Comparison of ENCODE assay signal across 21 mouse cellular contexts in genomic region chrX:98869165-98869564, GRCm38 (mm10). TPM values are rescaled to one million over a fixed set of nuclear protein-coding genes. Genes with fewer than 3 reads are reported as not detected.
DNase-seq lines count a peak whose midpoint lies in the region; ATAC-seq and TF ChIP-seq lines count a peak whose summit lies in the region.
"Had no signal": no experiment of that assay in that cellular context is flagged by ENCODE, and none has a peak within 500 bp of the region (broad histone marks: within the 10 kb centered on the region; RNA-seq: fewer than 3 reads in every experiment).

No protein-coding gene starts in this region.

- TF ChIP-seq CTCF in left cerebral cortex, adult 2 months (IDR thresholded peaks at IDR 0.05), result no peak

- intact Hi-C loops in heart, postnatal 14 days (cut with DNase I), result no loop called here
- intact Hi-C loops in left cerebral cortex, adult 2 months (cut with DNase I), result no loop called here

- no peak for TF ChIP-seq POLR2A in myocyte (IDR thresholded peaks at IDR 0.05; ENCODE audit: insufficient read length, low read depth)

- H3K9ac ChIP-seq in neural tube, embryonic 15.5 days (replicated peaks), result no peak overlapping the region
- H3K9ac ChIP-seq: forebrain, embryonic 15.5 days; hindbrain, embryonic 14.5 days had no signal

- H3K36me3 ChIP-seq in myocyte (ENCODE audit: control insufficient read depth, insufficient read depth), result no peaks in the 10 kb centered on the region
- H3K36me3 ChIP-seq in forebrain, embryonic 10.5 days (replicated peaks), result no peaks in the 10 kb centered on the region
- H3K36me3 ChIP-seq in neural tube, embryonic 15.5 days, result no peaks in the 10 kb centered on the region
- H3K36me3 ChIP-seq: forebrain, embryonic 15.5 days; G1E had no signal

- no peaks in the 10 kb centered on the region for H3K27me3 ChIP-seq in myocyte (ENCODE audit: control insufficient read depth, insufficient read depth, insufficient read length)
- H3K27me3 ChIP-seq in forebrain, embryonic 10.5 days (ENCODE audit: poor library complexity, severe bottlenecking), result peaks cover 74% of the 10 kb centered on the region
- H3K27me3 ChIP-seq in neural tube, embryonic 15.5 days (replicated peaks), result no peaks in the 10 kb centered on the region
- H3K27me3 ChIP-seq: forebrain, embryonic 15.5 days had no signal

- H3K79me2 ChIP-seq in myocyte (ENCODE audit: control insufficient read depth, insufficient read depth), result no peaks in the 10 kb centered on the region

- H3K27ac ChIP-seq in forebrain, embryonic 10.5 days, result no peak overlapping the region
- H3K27ac ChIP-seq in left cerebral cortex, adult 2 months, result no peak overlapping the region
- H3K27ac ChIP-seq in neural tube, embryonic 15.5 days (replicated peaks), result no peak overlapping the region
- H3K27ac ChIP-seq: forebrain, embryonic 15.5 days; hindbrain, embryonic 14.5 days; hindbrain, postnatal 0 days had no signal

- H3K4me3 ChIP-seq in myocyte, result no peak overlapping the region
- no peak overlapping the region for H3K4me3 ChIP-seq in forebrain, embryonic 10.5 days
- H3K4me3 ChIP-seq in left cerebral cortex, adult 2 months, result no peak overlapping the region
- no peak overlapping the region for H3K4me3 ChIP-seq in neural tube, embryonic 15.5 days (replicated peaks)
- H3K4me3 ChIP-seq: forebrain, embryonic 15.5 days had no signal

- H3K4me2 ChIP-seq in myocyte (ENCODE audit: low read depth), result peak overlapping the region; percentile 31
- H3K4me2 ChIP-seq in neural tube, embryonic 15.5 days, result no peak overlapping the region
- H3K4me2 ChIP-seq: forebrain, embryonic 15.5 days; heart, embryonic 11.5 days; hindbrain, embryonic 14.5 days had no signal

- 86% methylated on average over 5 of the region's 5 CpGs for WGBS in forebrain, embryonic 10.5 days
- 85% methylated on average over 5 of the region's 5 CpGs for WGBS in neural tube, embryonic 15.5 days

- ATAC-seq in granulocyte monocyte progenitor cell, adult 5-6 weeks (replicated peaks; ENCODE audit: poor library complexity, severe bottlenecking), result peak; percentile 74
- peak; percentile 56 for ATAC-seq in megakaryocyte, adult 5-6 weeks (ENCODE audit: poor library complexity, severe bottlenecking)
- no peak for ATAC-seq in neural tube, embryonic 15.5 days (ENCODE audit: low FRiP score)
- ATAC-seq: forebrain, embryonic 15.5 days; hindbrain, postnatal 0 days; inflammation-experienced regulatory T-cells, adult 6 months; Patski had no signal

- no peaks in the 10 kb centered on the region for H3K4me1 ChIP-seq in forebrain, embryonic 10.5 days
- no peaks in the 10 kb centered on the region for H3K4me1 ChIP-seq in neural tube, embryonic 15.5 days
- H3K4me1 ChIP-seq: forebrain, embryonic 15.5 days had no signal

- no peak overlapping the region for H3ac ChIP-seq in myocyte (ENCODE audit: control insufficient read depth, insufficient read length)

- DNase-seq in heart, adult 11 months, result peak; percentile 77
- DNase-seq in heart, postnatal 14 days, result no peak
- no peak for DNase-seq in forebrain, embryonic 10.5 days (ENCODE audit: extremely low spot score, low spot score)
- no peak for DNase-seq in left cerebral cortex, adult 2 months (ENCODE audit: extremely low spot score in 1 of 2, low spot score in 2 of 2)
- DNase-seq: adrenal gland, postnatal 10 days; cerebellum, adult 11-12 months; cerebellum, adult 8-10 months; cerebellum, postnatal 10 days; cerebellum, postnatal 36 days; gastrocnemius, postnatal 25 days had no signal

- H3K9me3 ChIP-seq in forebrain, embryonic 10.5 days, result no peaks in the 10 kb centered on the region
- no peaks in the 10 kb centered on the region for H3K9me3 ChIP-seq in neural tube, embryonic 15.5 days (replicated peaks)
- H3K9me3 ChIP-seq: forebrain, embryonic 15.5 days; G1E had no signal

TF ChIP-seq in myocyte, 11 proteins besides CTCF, POLR2A, EP300 and RAD21:
- TF ChIP-seq TCF12 (IDR thresholded peaks at IDR 0.05; ENCODE audit: insufficient read depth, poor library complexity, severe bottlenecking) (no peak), MAX (IDR thresholded peaks at IDR 0.05; ENCODE audit: low read depth) (no peak), REST (IDR thresholded peaks at IDR 0.05; ENCODE audit: insufficient read depth, insufficient read length) (no peak), CEBPB (IDR thresholded peaks at IDR 0.05; ENCODE audit: insufficient read depth, poor library complexity, severe bottlenecking) (no peak), MYOD1 (IDR thresholded peaks at IDR 0.05; ENCODE audit: control insufficient read depth in 1 of 3, insufficient read length in 2 of 3, low read depth in 2 of 3) (no peak), POLR2AphosphoS2 (IDR thresholded peaks at IDR 0.05; ENCODE audit: insufficient read length, low read depth) (no peak), SRF (IDR thresholded peaks at IDR 0.05; ENCODE audit: control insufficient read depth, insufficient read length, low read depth) (no peak), MYOG (IDR thresholded peaks at IDR 0.05; ENCODE audit: control insufficient read depth in 1 of 3, insufficient read depth in 1 of 3, insufficient read length in 2 of 3, low read depth in 2 of 3) (no peak), TCF3 (IDR thresholded peaks at IDR 0.05; ENCODE audit: insufficient read length, low read depth) (no peak), E2F4 (IDR thresholded peaks at IDR 0.05; ENCODE audit: insufficient read depth) (no peak), USF1 (IDR thresholded peaks at IDR 0.05; ENCODE audit: low read depth) (no peak)

RNA-seq across cellular contexts. Expression of gene Ophn1, which starts 21.7 kb away (rescaled TPM):
- total RNA-seq in heart, postnatal 14 days (2021), result 1 to 10 TPM; 8.4 to 9.5 TPM
- total RNA-seq in granulocyte monocyte progenitor cell, adult 5-6 weeks (2014; fragmentation: Nextera tagmentation), result 2.1 and 2.9 TPM in 2 replicates
- 1.6 and 2.8 TPM in 2 replicates for total RNA-seq in granulocyte monocyte progenitor cell, adult 5-6 weeks (2017)
- 2.3 and 3.9 TPM in 2 replicates for total RNA-seq in megakaryocyte, adult 5-6 weeks (2015)
- total RNA-seq in megakaryocyte, adult 5-6 weeks (2017), result 2.6 and 4.8 TPM in 2 replicates
- 3.6 TPM for polyA plus RNA-seq in myocyte (2012; fragmentation: generic; extraction: Trizol)
- 14.2 and 15.7 TPM in 2 replicates for polyA plus RNA-seq in forebrain, embryonic 10.5 days (2016; fragmentation: Nextera tagmentation; extraction: Ambion mirVana)
- total RNA-seq in left cerebral cortex, adult 2 months (2021), result 10 to 100 TPM; 36.9 to 42.1 TPM
- 40.3 and 45.0 TPM in 2 replicates for polyA plus RNA-seq in neural tube, embryonic 15.5 days (2015; fragmentation: Nextera tagmentation; extraction: Ambion mirVana)
- polyA plus RNA-seq: G1E; inflammation-experienced regulatory T-cells, adult 6 months had no signal
